Comparison of ENCODE assay signal across 9 mouse cellular contexts in genomic region chr7:92630167-92630566, GRCm38 (mm10). TPM values are rescaled to one million over a fixed set of nuclear protein-coding genes. Genes with fewer than 3 reads are reported as not detected.
DNase-seq lines count a peak whose midpoint lies in the region; ATAC-seq and TF ChIP-seq lines count a peak whose summit lies in the region.
"Had no signal": no experiment of that assay in that cellular context is flagged by ENCODE, and none has a peak within 500 bp of the region (broad histone marks: within the 10 kb centered on the region; RNA-seq: fewer than 3 reads in every experiment).

No protein-coding gene starts in this region.

- no peaks in the 10 kb centered on the region for H3K9me3 ChIP-seq in liver, postnatal 0 days (ENCODE audit: low read length)
- H3K9me3 ChIP-seq in liver, embryonic 11.5 days (ENCODE audit: control insufficient read depth, low read length): no peaks in the 10 kb centered on the region
- H3K9me3 ChIP-seq in lung, postnatal 0 days (ENCODE audit: low read length): no peaks in the 10 kb centered on the region
- H3K9me3 ChIP-seq: megakaryocyte, embryonic 14.5 days had no signal

- DNase-seq in frontal cortex, postnatal 25 days (ENCODE audit: low spot score in 2 of 2): no peak
- DNase-seq in liver, postnatal 0 days: no peak
- DNase-seq in liver, embryonic 11.5 days (ENCODE audit: low spot score): no peak
- DNase-seq in adrenal gland, postnatal 10 days: peak; percentile 19
- DNase-seq in lung, postnatal 0 days (ENCODE audit: low spot score): peak; percentile 59
- no peak for DNase-seq in ovary, postnatal 36 days (ENCODE audit: low spot score)
- no peak for DNase-seq in right cerebral cortex, postnatal 25 days

- WGBS in liver, postnatal 0 days (ENCODE audit: insufficient replicate concordance): 45% methylated on average over 2 of the region's 2 CpGs
- WGBS in liver, embryonic 11.5 days: 53% methylated on average over 2 of the region's 2 CpGs
- 31% methylated on average over 2 of the region's 2 CpGs for WGBS in lung, postnatal 0 days

- H3K4me1 ChIP-seq in liver, postnatal 0 days (ENCODE audit: insufficient read depth): no peaks in the 10 kb centered on the region
- no peaks in the 10 kb centered on the region for H3K4me1 ChIP-seq in liver, embryonic 11.5 days (replicated peaks; ENCODE audit: control insufficient read depth, insufficient read depth, low read length)
- no peaks in the 10 kb centered on the region for H3K4me1 ChIP-seq in lung, postnatal 0 days (ENCODE audit: insufficient read depth, low read depth, low read length)
- H3K4me1 ChIP-seq: megakaryocyte, embryonic 14.5 days had no signal

- H3K4me3 ChIP-seq in liver, postnatal 0 days (ENCODE audit: low read depth, low read length): no peak overlapping the region
- H3K4me3 ChIP-seq in liver, embryonic 11.5 days (ENCODE audit: low read depth, low read length): no peak overlapping the region
- no peak overlapping the region for H3K4me3 ChIP-seq in lung, postnatal 0 days (ENCODE audit: low read depth, low read length)
- H3K4me3 ChIP-seq: megakaryocyte, embryonic 14.5 days had no signal

- no peak overlapping the region for H3K27ac ChIP-seq in liver, postnatal 0 days (ENCODE audit: low read depth)
- H3K27ac ChIP-seq in liver, embryonic 11.5 days (ENCODE audit: low read depth, low read length): no peak overlapping the region
- no peak overlapping the region for H3K27ac ChIP-seq in lung, postnatal 0 days (ENCODE audit: low read length)

- no peak for TF ChIP-seq EP300 in liver, postnatal 0 days (IDR thresholded peaks at IDR 0.05; ENCODE audit: low read depth)
- TF ChIP-seq EP300 in lung, postnatal 0 days (IDR thresholded peaks at IDR 0.05): no peak

- TF ChIP-seq CTCF in liver, postnatal 0 days (IDR thresholded peaks at IDR 0.05; ENCODE audit: low read depth): peak; percentile 45
- TF ChIP-seq CTCF in lung, postnatal 0 days (IDR thresholded peaks at IDR 0.05): peak; percentile 62

- H3K9ac ChIP-seq in liver, postnatal 0 days (replicated peaks): no peak overlapping the region
- H3K9ac ChIP-seq in liver, embryonic 11.5 days (ENCODE audit: low read depth, low read length): no peak overlapping the region
- H3K9ac ChIP-seq in lung, postnatal 0 days (replicated peaks; ENCODE audit: low read depth): no peak overlapping the region

- ATAC-seq in frontal cortex, adult (ENCODE audit: low TSS enrichment): peak; percentile 69; the same call in 1 of the 2 replicates
- ATAC-seq in liver, postnatal 0 days: no peak
- no peak for ATAC-seq in liver, embryonic 11.5 days (replicated peaks; ENCODE audit: low FRiP score)
- ATAC-seq in lung, postnatal 0 days: no peak

- H3K27me3 ChIP-seq in liver, postnatal 0 days (ENCODE audit: insufficient read depth, low read length): no peaks in the 10 kb centered on the region
- H3K27me3 ChIP-seq in liver, embryonic 11.5 days (replicated peaks; ENCODE audit: control insufficient read depth, insufficient read depth, low read length): no peaks in the 10 kb centered on the region
- H3K27me3 ChIP-seq in lung, postnatal 0 days (replicated peaks; ENCODE audit: insufficient read depth, low read length): no peaks in the 10 kb centered on the region

- H3K4me2 ChIP-seq in liver, postnatal 0 days (ENCODE audit: low read depth, low read length): no peak overlapping the region
- no peak overlapping the region for H3K4me2 ChIP-seq in liver, embryonic 11.5 days
- no peak overlapping the region for H3K4me2 ChIP-seq in lung, postnatal 0 days (replicated peaks; ENCODE audit: low read depth, low read length)

- no peaks in the 10 kb centered on the region for H3K36me3 ChIP-seq in liver, postnatal 0 days (replicated peaks; ENCODE audit: insufficient read depth, low read length)
- H3K36me3 ChIP-seq in liver, embryonic 11.5 days (ENCODE audit: control insufficient read depth, insufficient read depth, low read length): no peaks in the 10 kb centered on the region
- H3K36me3 ChIP-seq in lung, postnatal 0 days (ENCODE audit: insufficient read depth, low read length): no peaks in the 10 kb centered on the region

RNA-seq across cellular contexts. Expression of gene Ankrd42, which starts 6.8 kb away (rescaled TPM):
- 0.45 and 0.67 TPM in 2 replicates for polyA plus RNA-seq in liver, postnatal 0 days (2015; fragmentation: Nextera tagmentation; extraction: Ambion mirVana)
- polyA plus RNA-seq in liver, embryonic 11.5 days (2014; fragmentation: Nextera tagmentation; extraction: Ambion mirVana): 1.3 and 1.7 TPM in 2 replicates
- total RNA-seq in adrenal gland, postnatal 10 days (2021): 1 to 10 TPM; 6.5 to 6.9 TPM
- 6.5 and 8.6 TPM in 2 replicates for polyA plus RNA-seq in lung, postnatal 0 days (2015; fragmentation: Nextera tagmentation; extraction: Ambion mirVana)

RNA-seq across cellular contexts. Expression of gene Pcf11, which starts 39.6 kb away (rescaled TPM):
- polyA plus RNA-seq in liver, postnatal 0 days (2015; fragmentation: Nextera tagmentation; extraction: Ambion mirVana): 7.0 and 8.0 TPM in 2 replicates
- polyA plus RNA-seq in liver, embryonic 11.5 days (2014; fragmentation: Nextera tagmentation; extraction: Ambion mirVana): 17.6 and 19.2 TPM in 2 replicates
- 10 to 100 TPM; 45.5 to 60.2 TPM for total RNA-seq in adrenal gland, postnatal 10 days (2021)
- polyA plus RNA-seq in lung, postnatal 0 days (2015; fragmentation: Nextera tagmentation; extraction: Ambion mirVana): 17.4 and 20.0 TPM in 2 replicates

Comparison
In these comparisons a context has a peak if more than half of its experiments do, and no peak if none do; other contexts are left out.
1. DNase-seq: peak in adrenal gland, postnatal 10 days (single experiment) and lung, postnatal 0 days (single experiment); none in frontal cortex, postnatal 25 days (0 of 2), liver, postnatal 0 days (single experiment), liver, embryonic 11.5 days (single experiment), ovary, postnatal 36 days (single experiment) and right cerebral cortex, postnatal 25 days (single experiment).